Mouse (Mus musculus): ENCODE measurements around the gene Myo3b. TPM values are rescaled to one million over a fixed set of nuclear protein-coding genes. Genes with fewer than 3 reads are reported as not detected.
A peak's percentile ranks its signal among the peaks of the same experiment; 100 is the strongest.

Gene Myo3b
- polyA plus RNA-seq, 1 experiment from 2014 or later, result 0.30 TPM

DNA sequence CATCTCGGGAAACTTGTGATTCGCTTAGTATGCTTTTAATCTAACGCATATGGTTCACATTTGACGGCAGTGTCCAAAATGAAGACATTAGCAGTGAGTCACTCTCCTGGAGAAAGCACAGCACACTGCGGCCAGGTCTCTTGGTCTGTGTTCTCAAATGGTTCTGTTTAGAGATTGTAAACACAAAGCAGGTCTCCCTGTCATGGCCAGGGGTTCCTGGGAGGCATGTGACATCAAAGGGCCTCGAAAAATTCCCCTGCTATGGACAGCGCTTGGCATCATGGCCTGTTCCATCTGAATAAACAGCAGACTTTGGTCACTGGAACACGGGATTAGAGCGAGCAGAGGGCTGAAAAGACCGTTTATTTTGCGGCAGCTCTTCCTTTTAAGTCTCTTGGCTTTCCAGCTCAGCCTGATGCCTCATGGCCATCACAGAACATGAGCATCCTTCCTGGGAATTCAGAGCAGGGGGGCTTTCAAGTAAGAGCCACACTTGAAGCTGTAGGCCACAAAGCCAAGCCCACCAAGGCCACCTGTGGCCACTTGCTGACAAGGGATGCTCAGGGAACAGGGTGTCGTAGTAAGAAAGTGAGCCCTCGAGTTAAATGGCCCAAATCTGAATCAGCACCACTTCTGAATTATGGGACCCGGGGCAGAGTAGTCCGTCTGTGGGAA is 360.7 kb downstream of the Myo3b start:
- 70% methylated on average over 15 of the region's 15 CpGs for WGBS
- Histone ChIP-seq H3K27me3 (replicated peaks; ENCODE audit: control insufficient read depth, insufficient read depth, low read length) (no peaks in the 10 kb centered on the region), H3K36me3 (ENCODE audit: control insufficient read depth, insufficient read depth, low read length) (no peaks in the 10 kb centered on the region), H3K4me1 (replicated peaks; ENCODE audit: control insufficient read depth, insufficient read depth, low read length) (no peaks in the 10 kb centered on the region), H3K27ac (ENCODE audit: low read depth) (no peak overlapping the region), H3K4me3 (ENCODE audit: low read depth, low read length) (no peak overlapping the region), H3K9ac (ENCODE audit: low read length) (no peak overlapping the region), H3K4me2 (ENCODE audit: low read length) (no peak overlapping the region), H3K9me3 (ENCODE audit: control insufficient read depth, low read length) (no peaks in the 10 kb centered on the region)
- no peak for DNase-seq (ENCODE audit: low spot score)
- no peak for ATAC-seq (replicated peaks; ENCODE audit: low FRiP score, low TSS enrichment, low read depth)

- H3K4me3 ChIP-seq (ENCODE audit: low read depth, low read length), result no peak overlapping the region
- no peaks in the 10 kb centered on the region for H3K9me3 ChIP-seq (ENCODE audit: control insufficient read depth, low read length)
- no peak overlapping the region for H3K27ac ChIP-seq (ENCODE audit: low read depth)
- no peak for DNase-seq (ENCODE audit: low spot score)
- no peak overlapping the region for H3K4me2 ChIP-seq (ENCODE audit: low read length)
- H3K4me1 ChIP-seq (replicated peaks; ENCODE audit: control insufficient read depth, insufficient read depth, low read length), result no peaks in the 10 kb centered on the region
- no peaks in the 10 kb centered on the region for H3K36me3 ChIP-seq (ENCODE audit: control insufficient read depth, insufficient read depth, low read length)
- ATAC-seq (replicated peaks; ENCODE audit: low FRiP score, low TSS enrichment, low read depth), result no peak
- H3K9ac ChIP-seq (ENCODE audit: low read length), result no peak overlapping the region
- WGBS, result 80% methylated on average over 6 of the region's 6 CpGs
- H3K27me3 ChIP-seq (replicated peaks; ENCODE audit: control insufficient read depth, insufficient read depth, low read length), result no peaks in the 10 kb centered on the region
These were observed 361.4 kb downstream of the Myo3b start for GRCm38 (mm10) chr2:70400321-70400720.

DNA sequence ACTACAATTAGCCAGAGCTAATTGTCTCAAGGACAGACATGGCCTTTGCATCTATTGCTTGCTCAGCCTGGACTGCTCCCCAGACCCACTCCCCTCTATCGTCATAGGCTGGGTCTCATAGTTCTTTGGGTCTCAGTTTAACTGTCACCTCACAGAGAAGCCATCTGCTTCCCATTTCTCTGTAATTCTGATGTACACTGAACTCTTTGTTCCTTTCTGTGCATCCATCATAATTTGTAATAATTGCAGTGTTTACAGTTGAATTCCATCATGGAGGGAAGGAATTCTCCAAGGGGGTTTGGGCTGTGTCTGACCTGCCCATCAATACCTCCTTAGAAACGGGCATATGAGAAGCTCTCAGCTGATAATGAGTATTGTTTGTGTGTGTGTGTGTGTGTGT is 365.4 kb downstream of the Myo3b start:
- no peak for DNase-seq (ENCODE audit: low spot score)

GRCm38 (mm10) chr2:70406846-70407245 is 367.9 kb downstream of the Myo3b start:
- Histone ChIP-seq H3K9ac (ENCODE audit: low read length) (no peak overlapping the region), H3K36me3 (ENCODE audit: control insufficient read depth, insufficient read depth, low read length) (no peaks in the 10 kb centered on the region), H3K4me3 (ENCODE audit: low read depth, low read length) (no peak overlapping the region), H3K4me1 (replicated peaks; ENCODE audit: control insufficient read depth, insufficient read depth, low read length) (no peaks in the 10 kb centered on the region), H3K27me3 (replicated peaks; ENCODE audit: control insufficient read depth, insufficient read depth, low read length) (no peaks in the 10 kb centered on the region), H3K27ac (ENCODE audit: low read depth) (no peak overlapping the region), H3K4me2 (ENCODE audit: low read length) (no peak overlapping the region), H3K9me3 (ENCODE audit: control insufficient read depth, low read length) (no peaks in the 10 kb centered on the region)
- 73% methylated on average over 5 of the region's 5 CpGs for WGBS
- no peak for DNase-seq (ENCODE audit: low spot score)
- ATAC-seq (replicated peaks; ENCODE audit: low FRiP score, low TSS enrichment, low read depth), result no peak

More for the DNA sequence above, 365.4 kb downstream of the Myo3b start:
- no peak overlapping the region for H3K9ac ChIP-seq (ENCODE audit: low read length)
- H3K9me3 ChIP-seq (ENCODE audit: control insufficient read depth, low read length), result no peaks in the 10 kb centered on the region
- H3K27ac ChIP-seq (ENCODE audit: low read depth), result no peak overlapping the region
- no peaks in the 10 kb centered on the region for H3K4me1 ChIP-seq (replicated peaks; ENCODE audit: control insufficient read depth, insufficient read depth, low read length)
- H3K36me3 ChIP-seq (ENCODE audit: control insufficient read depth, insufficient read depth, low read length), result no peaks in the 10 kb centered on the region
- H3K27me3 ChIP-seq (replicated peaks; ENCODE audit: control insufficient read depth, insufficient read depth, low read length), result no peaks in the 10 kb centered on the region
- no peak overlapping the region for H3K4me3 ChIP-seq (ENCODE audit: low read depth, low read length)
- WGBS, result 51% methylated on average over 2 of the region's 2 CpGs
- 0 out of 2 replicates have a peak, but pooled peaks have one; percentile 36 for ATAC-seq (replicated peaks; ENCODE audit: low FRiP score, low TSS enrichment, low read depth)
- H3K4me2 ChIP-seq (ENCODE audit: low read length), result no peak overlapping the region

GRCm38 (mm10) chr2:70407729-70408128 is 368.8 kb downstream of the Myo3b start:
- no peak overlapping the region for H3K27ac ChIP-seq (ENCODE audit: low read depth)
- no peak overlapping the region for H3K4me2 ChIP-seq (ENCODE audit: low read length)
- H3K9me3 ChIP-seq (ENCODE audit: control insufficient read depth, low read length), result no peaks in the 10 kb centered on the region
- H3K4me1 ChIP-seq (replicated peaks; ENCODE audit: control insufficient read depth, insufficient read depth, low read length), result no peaks in the 10 kb centered on the region
- no peak overlapping the region for H3K4me3 ChIP-seq (ENCODE audit: low read depth, low read length)
- H3K27me3 ChIP-seq (replicated peaks; ENCODE audit: control insufficient read depth, insufficient read depth, low read length), result no peaks in the 10 kb centered on the region
- DNase-seq (ENCODE audit: low spot score) (no peak), ATAC-seq (replicated peaks; ENCODE audit: low FRiP score, low TSS enrichment, low read depth) (no peak)
- 44% methylated on average over 5 of the region's 5 CpGs for WGBS
- H3K9ac ChIP-seq (ENCODE audit: low read length), result no peak overlapping the region
- H3K36me3 ChIP-seq (ENCODE audit: control insufficient read depth, insufficient read depth, low read length), result no peaks in the 10 kb centered on the region

- no peaks in the 10 kb centered on the region for H3K27me3 ChIP-seq (replicated peaks; ENCODE audit: control insufficient read depth, insufficient read depth, low read length)
- ATAC-seq (replicated peaks; ENCODE audit: low FRiP score, low TSS enrichment, low read depth) (no peak), DNase-seq (ENCODE audit: low spot score) (no peak)
- no peaks in the 10 kb centered on the region for H3K4me1 ChIP-seq (replicated peaks; ENCODE audit: control insufficient read depth, insufficient read depth, low read length)
- no peak overlapping the region for H3K9ac ChIP-seq (ENCODE audit: low read length)
- no peak overlapping the region for H3K4me2 ChIP-seq (ENCODE audit: low read length)
- no peak overlapping the region for H3K4me3 ChIP-seq (ENCODE audit: low read depth, low read length)
- WGBS, result 78% methylated on average over 4 of the region's 4 CpGs
- no peak overlapping the region for H3K27ac ChIP-seq (ENCODE audit: low read depth)
- no peaks in the 10 kb centered on the region for H3K36me3 ChIP-seq (ENCODE audit: control insufficient read depth, insufficient read depth, low read length)
- no peaks in the 10 kb centered on the region for H3K9me3 ChIP-seq (ENCODE audit: control insufficient read depth, low read length)
These were observed 371.5 kb downstream of the Myo3b start for GRCm38 (mm10) chr2:70410298-70410885.

DNA sequence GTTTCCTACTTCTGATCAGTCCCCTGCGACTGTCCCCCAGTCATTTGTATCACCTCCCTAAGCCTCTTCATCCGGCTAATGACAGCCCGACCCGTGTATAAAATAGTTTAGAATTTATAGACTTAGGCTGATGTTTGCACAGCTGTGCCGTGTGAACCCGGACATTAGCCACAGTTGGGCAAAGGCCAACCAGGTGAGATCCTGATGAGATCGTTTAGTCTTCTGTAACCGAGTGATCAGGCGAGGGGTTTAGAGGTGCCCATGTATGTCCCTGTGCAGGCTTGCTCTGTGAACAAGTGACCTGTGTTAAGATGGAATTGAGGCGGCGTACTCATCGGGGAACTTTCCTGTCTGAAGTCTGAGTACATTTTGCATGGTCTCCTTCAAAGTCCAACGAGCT is 373.4 kb downstream of the Myo3b start:
- Histone ChIP-seq H3K27me3 (replicated peaks; ENCODE audit: control insufficient read depth, insufficient read depth, low read length) (no peaks in the 10 kb centered on the region), H3K27ac (ENCODE audit: low read depth) (no peak overlapping the region), H3K36me3 (ENCODE audit: control insufficient read depth, insufficient read depth, low read length) (no peaks in the 10 kb centered on the region), H3K4me1 (replicated peaks; ENCODE audit: control insufficient read depth, insufficient read depth, low read length) (no peaks in the 10 kb centered on the region), H3K9ac (ENCODE audit: low read length) (no peak overlapping the region), H3K4me2 (ENCODE audit: low read length) (no peak overlapping the region), H3K4me3 (ENCODE audit: low read depth, low read length) (no peak overlapping the region), H3K9me3 (ENCODE audit: control insufficient read depth, low read length) (no peaks in the 10 kb centered on the region)
- ATAC-seq (replicated peaks; ENCODE audit: low FRiP score, low TSS enrichment, low read depth) (no peak), DNase-seq (ENCODE audit: low spot score) (no peak)
- 54% methylated on average over 13 of the region's 13 CpGs for WGBS

DNA sequence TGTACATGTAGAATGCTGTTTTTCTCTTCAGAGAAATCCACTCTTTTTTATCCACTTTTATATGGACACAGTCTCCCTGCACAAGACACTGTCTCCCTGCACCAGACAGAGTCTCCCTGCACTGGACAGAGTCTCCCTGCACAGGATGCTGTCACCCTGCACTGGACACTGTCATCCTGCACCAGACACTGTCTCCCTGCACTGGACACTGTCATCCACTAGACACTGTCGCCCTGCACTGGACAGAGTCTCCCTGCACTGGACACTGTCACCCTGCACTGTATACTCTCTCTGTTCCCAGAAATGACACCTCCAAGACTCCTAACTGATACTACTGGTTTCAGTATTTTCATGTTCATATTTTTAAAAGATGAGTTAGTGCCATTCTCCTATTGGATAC is 375.5 kb downstream of the Myo3b start:
- no peak overlapping the region for H3K4me2 ChIP-seq (ENCODE audit: low read length)
- H3K36me3 ChIP-seq (ENCODE audit: control insufficient read depth, insufficient read depth, low read length), result no peaks in the 10 kb centered on the region
- no peak overlapping the region for H3K27ac ChIP-seq (ENCODE audit: low read depth)
- H3K27me3 ChIP-seq (replicated peaks; ENCODE audit: control insufficient read depth, insufficient read depth, low read length), result no peaks in the 10 kb centered on the region
- DNase-seq (ENCODE audit: low spot score), result no peak
- H3K9ac ChIP-seq (ENCODE audit: low read length), result no peak overlapping the region
- ATAC-seq (replicated peaks; ENCODE audit: low FRiP score, low TSS enrichment, low read depth), result no peak
- no peaks in the 10 kb centered on the region for H3K4me1 ChIP-seq (replicated peaks; ENCODE audit: control insufficient read depth, insufficient read depth, low read length)
- 56% methylated on average over 1 of the region's 1 CpGs for WGBS
- H3K9me3 ChIP-seq (ENCODE audit: control insufficient read depth, low read length), result no peaks in the 10 kb centered on the region
- no peak overlapping the region for H3K4me3 ChIP-seq (ENCODE audit: low read depth, low read length)

GRCm38 (mm10) chr2:70415521-70415920 is 376.6 kb downstream of the Myo3b start:
- DNase-seq (ENCODE audit: low spot score) (no peak), ATAC-seq (replicated peaks; ENCODE audit: low FRiP score, low TSS enrichment, low read depth) (no peak)
- no peak overlapping the region for H3K4me3 ChIP-seq (ENCODE audit: low read depth, low read length)
- H3K9ac ChIP-seq (ENCODE audit: low read length), result no peak overlapping the region
- H3K4me1 ChIP-seq (replicated peaks; ENCODE audit: control insufficient read depth, insufficient read depth, low read length), result no peaks in the 10 kb centered on the region
- no peaks in the 10 kb centered on the region for H3K9me3 ChIP-seq (ENCODE audit: control insufficient read depth, low read length)
- no peaks in the 10 kb centered on the region for H3K36me3 ChIP-seq (ENCODE audit: control insufficient read depth, insufficient read depth, low read length)
- no peaks in the 10 kb centered on the region for H3K27me3 ChIP-seq (replicated peaks; ENCODE audit: control insufficient read depth, insufficient read depth, low read length)
- WGBS, result 69% methylated on average over 1 of the region's 1 CpGs
- H3K27ac ChIP-seq (ENCODE audit: low read depth), result no peak overlapping the region
- no peak overlapping the region for H3K4me2 ChIP-seq (ENCODE audit: low read length)
